Mouse (Mus musculus) c-Kit-positive CD71-positive TER-119-positive erythroid progenitor cells, embryonic 14.5 days (primary cell): Measurements from ENCODE around the gene Trim65.
"Not testable (repeated sequence)": the region's sequence is repeated elsewhere in the genome, so short reads cannot be mapped to it uniquely, and the experiment has no call there.

Experiments used
- DNase-seq: peaks from one replicate; pipeline ENCODE4 v3.0.0-alpha.2; 2013; ENCODE audit warnings: low spot score

Trim65 gene

DNA sequence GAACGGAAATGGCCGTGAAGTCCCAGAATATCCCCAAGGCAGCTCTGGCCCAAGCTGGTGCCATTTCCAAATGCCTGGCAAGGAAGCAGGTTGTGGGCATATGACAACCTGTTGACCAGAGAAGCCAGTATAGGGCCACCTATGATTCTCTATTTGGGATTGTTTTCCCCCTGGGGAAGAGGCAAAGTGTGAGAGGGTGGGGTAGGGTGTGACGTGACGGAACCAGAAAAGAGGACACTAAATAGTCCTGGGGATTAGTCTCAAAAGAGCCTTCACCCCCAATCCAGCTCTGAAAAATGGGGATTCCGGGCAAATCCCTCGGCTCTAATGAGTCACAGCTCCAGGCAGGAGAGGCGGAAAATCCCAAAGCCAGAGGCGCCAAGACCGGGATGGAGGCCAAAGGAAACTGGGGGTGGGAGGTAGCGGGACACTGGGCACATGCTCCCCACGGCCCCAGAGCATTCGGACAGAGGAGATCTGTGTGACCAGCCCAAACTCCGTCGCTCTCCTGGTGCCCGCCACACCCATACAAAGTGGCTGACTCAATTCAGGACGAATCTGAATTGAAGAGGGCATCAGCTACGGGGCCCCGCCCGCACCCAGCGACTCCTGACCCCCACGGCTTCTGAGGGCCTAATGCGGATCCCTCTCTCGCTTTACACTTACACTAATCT lies 22.3 kb downstream of the Trim65 start:
- DNase-seq: no peak

DNA sequence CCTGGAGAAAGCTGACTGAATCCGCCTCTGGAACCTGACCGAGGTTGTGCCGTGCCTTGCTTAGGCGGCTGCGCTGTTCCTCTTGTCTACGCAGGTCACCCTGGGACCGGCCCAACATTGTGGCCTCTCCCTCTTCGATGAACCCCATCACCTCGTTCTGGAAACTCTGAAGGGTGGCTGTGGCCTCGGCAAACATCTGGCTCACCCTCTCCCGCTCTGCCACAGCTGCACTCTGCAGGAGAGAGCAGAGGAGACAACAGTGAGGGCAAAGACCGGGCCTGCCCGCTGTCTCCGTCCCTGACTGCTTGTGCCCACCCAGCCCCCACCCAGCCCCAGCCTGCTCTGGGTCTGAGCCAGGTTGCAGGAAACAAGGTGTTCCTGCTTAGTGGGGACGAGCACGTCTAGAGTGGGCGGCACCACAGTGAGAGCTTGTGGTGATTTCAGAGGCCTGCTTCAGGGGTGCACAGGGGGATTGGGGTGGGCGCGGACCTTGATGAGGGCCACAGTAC lies 23.1 kb downstream of the Trim65 start:
- DNase-seq: no peak

DNA sequence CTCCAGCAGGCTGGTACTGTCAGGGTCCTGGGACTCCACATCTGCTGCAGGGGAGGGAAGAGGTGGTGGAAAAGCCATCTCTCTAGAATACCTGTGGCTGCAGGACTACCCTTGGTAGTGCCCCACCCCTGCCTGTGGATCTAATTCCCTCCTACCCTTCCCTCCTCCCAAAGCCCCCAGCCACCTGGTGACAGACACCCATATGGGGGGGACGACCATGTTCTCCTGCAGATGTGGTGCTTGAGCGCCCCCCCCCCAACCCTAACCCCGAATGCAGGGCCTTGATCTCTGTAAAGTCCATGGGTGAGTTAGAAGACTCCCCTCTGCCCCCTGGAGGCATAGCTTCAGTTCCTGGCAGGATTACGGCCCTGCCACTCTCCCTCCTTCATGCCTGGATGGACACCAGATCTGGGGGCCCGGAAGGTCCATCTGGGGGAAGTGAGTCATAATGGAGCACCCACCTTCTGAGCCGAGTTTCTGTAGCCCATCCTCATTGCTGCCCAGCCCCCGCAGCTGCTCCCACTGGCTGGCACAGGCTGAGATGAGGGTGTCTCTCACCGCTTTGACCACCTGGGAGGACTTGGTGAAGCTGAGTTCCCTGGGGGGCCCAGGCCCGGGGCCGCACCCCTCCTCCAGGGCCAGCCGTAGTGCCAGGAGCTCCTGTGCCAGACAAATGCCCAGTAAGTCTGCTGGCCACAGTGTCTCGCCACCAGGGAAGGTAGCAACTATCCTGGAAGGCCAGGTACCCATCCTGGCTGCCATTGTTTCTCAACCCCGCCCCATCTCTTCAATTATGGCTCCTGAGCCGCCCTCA lies 23.8 kb downstream of the Trim65 start:
- no peak for DNase-seq

DNA sequence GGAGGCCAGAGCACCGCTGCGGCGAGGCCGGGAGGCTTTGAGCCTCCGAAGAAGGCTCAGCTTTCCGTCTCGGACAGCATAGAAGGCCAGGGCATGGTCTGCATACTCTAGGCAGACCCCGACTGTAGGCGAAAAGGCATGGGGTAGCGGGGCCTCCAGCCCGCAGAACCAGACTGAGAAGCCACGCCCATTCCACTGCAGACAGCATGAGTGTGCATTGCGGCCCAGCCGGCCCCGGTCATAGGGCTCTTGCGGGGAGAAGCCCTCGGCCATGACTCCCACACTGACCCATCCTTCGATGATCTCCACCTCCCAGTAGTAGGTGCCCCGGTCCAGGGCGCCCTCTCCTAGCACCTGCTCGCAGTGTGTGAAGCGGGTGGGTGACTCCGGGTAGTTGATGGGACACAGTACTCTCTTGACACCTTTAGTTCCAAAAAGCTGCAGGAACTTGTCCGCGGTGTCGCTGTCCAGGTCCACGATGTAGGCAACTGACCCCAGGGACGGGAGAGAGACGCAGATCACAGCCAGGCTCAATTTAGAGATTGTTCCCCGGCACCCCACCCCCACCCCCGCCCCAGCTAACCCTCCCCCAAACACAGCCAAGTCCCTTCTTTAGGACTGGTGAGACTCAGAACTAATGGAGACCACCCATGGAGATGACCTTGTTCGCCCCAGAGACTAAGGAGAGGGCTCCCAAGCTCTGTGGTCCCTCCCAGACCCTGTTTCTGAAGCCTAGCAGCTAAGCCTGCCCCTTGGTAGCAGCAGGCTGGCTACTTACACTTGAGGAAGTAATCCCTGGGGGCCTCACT lies 24.6 kb downstream of the Trim65 start:
- DNase-seq: no peak

DNA sequence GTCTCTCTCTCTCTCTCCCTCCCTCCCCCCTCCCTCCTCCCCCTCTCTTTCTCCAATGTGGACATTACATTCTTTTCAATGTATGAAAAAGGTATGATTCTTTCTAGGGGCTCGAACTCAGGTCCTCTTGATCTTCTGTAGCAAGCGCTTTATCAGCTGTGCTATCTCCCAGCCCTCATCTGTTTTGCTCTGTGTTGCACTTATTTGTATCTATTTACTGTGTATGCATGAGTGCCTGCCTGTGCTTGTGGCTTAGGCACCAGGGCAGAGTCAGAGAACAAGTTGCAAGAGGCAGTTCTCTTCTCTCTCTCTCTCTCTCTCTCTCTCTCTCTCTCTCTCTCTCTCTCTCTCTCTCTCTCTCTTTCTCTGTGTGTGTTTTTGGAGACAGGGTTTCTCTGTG lies 25.9 kb downstream of the Trim65 start:
- DNase-seq: no peak

- no peak for DNase-seq
Observed at GRCm38 (mm10) chr11:116104006-116104646, 26.8 kb downstream of the Trim65 start.

DNA sequence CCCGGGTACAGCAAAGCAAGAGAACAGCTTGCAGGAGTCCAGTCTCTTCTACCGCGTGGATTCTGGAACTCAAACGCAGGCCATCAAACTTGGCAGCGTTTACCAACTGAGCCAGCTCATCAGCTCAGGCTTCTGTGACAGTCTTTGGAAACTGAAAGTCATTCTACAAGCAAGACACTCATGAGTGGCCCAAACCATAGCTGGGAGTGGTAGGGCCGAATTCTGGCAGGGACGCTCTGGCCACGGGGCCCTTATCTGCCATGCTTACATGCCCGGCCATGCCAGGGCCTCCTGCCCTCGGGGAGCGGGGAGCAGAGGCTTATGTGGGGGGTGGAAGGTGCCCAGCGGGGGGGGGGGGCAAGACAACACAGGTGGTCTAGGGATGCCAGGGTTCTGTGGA lies 27.4 kb downstream of the Trim65 start:
- no peak for DNase-seq

DNA sequence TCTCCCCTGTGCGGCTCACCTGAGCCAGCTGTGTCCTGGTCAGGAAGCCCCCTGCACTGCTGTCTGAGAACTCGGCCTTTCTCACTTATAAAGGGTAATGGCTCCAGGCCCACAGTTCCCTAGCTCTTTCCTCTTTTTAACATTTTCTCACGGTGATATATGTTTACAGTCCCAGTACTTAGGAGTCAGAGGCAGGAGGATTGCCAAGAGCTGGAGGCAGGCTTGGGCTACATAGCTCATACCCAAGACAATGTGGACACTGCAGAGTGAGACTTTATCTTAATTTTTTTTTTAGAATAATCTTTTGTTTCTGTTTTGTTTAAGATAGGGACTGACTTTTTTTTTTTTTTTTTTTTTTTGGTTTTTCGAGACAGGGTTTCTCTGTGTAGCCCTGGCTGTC lies 28.5 kb downstream of the Trim65 start:
- no peak for DNase-seq

GRCm38 (mm10) chr11:116101931-116102381 lies 29.0 kb downstream of the Trim65 start:
- DNase-seq: no peak

GRCm38 (mm10) chr11:116100839-116101238 lies 30.1 kb downstream of the Trim65 start:
- no peak for DNase-seq

- DNase-seq: no peak
Observed at GRCm38 (mm10) chr11:116100385-116100784, 30.5 kb downstream of the Trim65 start.

GRCm38 (mm10) chr11:116099462-116099861 lies 31.5 kb downstream of the Trim65 start:
- no peak for DNase-seq

GRCm38 (mm10) chr11:116098711-116099460 lies 32.0 kb downstream of the Trim65 start:
- no peak for DNase-seq

GRCm38 (mm10) chr11:116096213-116097108 lies 34.5 kb downstream of the Trim65 start:
- DNase-seq: peak; percentile 56

DNA sequence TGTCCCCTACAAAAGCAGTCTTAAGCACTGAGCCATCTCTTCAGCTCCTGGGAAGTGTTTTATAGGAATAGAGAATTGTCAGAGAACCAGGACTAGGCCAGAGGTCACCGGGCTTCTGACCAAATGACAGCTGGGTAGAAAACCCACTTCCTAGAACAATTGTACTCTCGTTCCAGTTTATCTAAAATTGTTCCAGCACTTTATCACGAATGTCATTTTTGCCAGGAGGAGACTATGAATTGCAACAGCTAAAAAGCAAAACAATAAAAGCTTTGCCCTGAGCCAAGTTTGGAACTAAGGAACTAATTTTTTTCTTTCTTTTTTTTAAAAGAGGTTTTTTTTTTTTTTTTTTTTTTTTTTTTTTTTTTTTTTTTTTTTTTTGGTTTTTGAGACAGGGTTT lies 35.4 kb downstream of the Trim65 start:
- no peak for DNase-seq

GRCm38 (mm10) chr11:116093771-116094565 lies 37.0 kb downstream of the Trim65 start:
- no peak for DNase-seq

- DNase-seq: not testable (repeated sequence)
Observed at GRCm38 (mm10) chr11:116092959-116093358, 38.0 kb downstream of the Trim65 start.

DNA sequence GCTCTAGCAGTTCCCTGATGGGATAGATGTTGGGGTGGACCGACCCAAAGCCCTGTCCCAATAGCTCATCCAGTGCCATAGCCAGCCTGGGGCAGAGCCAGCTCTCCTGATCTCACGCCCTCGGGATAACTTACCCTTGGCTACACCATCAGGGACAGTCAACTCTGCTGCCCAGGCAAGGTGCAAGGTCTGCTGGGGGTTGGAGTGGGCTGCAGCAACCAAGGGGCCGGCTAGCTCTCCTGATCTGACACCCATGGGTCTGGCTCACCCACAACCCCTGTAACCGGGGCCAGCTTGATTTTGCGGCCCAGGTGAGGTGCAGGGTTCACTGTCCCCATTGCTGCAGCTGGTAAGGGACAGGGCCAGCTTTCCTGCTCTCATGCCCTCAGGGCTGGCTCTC lies 39.3 kb downstream of the Trim65 start:
- no peak for DNase-seq

GRCm38 (mm10) chr11:116089545-116089944 lies 41.4 kb downstream of the Trim65 start:
- DNase-seq: no peak
